Mouse (Mus musculus) cerebellum, postnatal 25 days (tissue): ENCODE measurements around the gene Myo15.
"Not testable (repeated sequence)": the region's sequence is repeated elsewhere in the genome, so short reads cannot be mapped to it uniquely, and the experiment has no call there.

ENCODE experiments used
- DNase-seq, 2 experiments: peaks; one replicate each; pipeline ENCODE4 v3.0.0; 2021; ENCODE audit warnings: mixed read lengths in 2 of 2

Myo15 gene

GRCm38 (mm10) chr11:60508950-60509349, 39.8 kb downstream of the Myo15 start:
- no peak for DNase-seq

GRCm38 (mm10) chr11:60509500-60509899, 40.4 kb downstream of the Myo15 start:
- DNase-seq: no peak

GRCm38 (mm10) chr11:60511893-60512292, 42.8 kb downstream of the Myo15 start:
- no peak for DNase-seq

- DNase-seq: no peak
Measured at GRCm38 (mm10) chr11:60512520-60512919, 43.4 kb downstream of the Myo15 start.

GRCm38 (mm10) chr11:60514941-60515340, 45.8 kb downstream of the Myo15 start:
- no peak for DNase-seq

- DNase-seq: no peak
Measured at GRCm38 (mm10) chr11:60518305-60518704, 49.2 kb downstream of the Myo15 start.

- DNase-seq: no peak
Measured at GRCm38 (mm10) chr11:60522027-60522426, 52.9 kb downstream of the Myo15 start.

GRCm38 (mm10) chr11:60522661-60523365, 53.7 kb downstream of the Myo15 start:
- DNase-seq: no peak

- no peak for DNase-seq
Measured at GRCm38 (mm10) chr11:60526461-60526860, 57.3 kb downstream of the Myo15 start.

- DNase-seq: no peak
Measured at GRCm38 (mm10) chr11:60535676-60536075, 66.5 kb downstream of the Myo15 start.

- DNase-seq: peak; percentile 51 to 56
Measured at GRCm38 (mm10) chr11:60536180-60536858, 67.2 kb downstream of the Myo15 start, which contains the start of gene Alkbh5. Gene Alkbh5 (plus strand): TSS chr11:60536381.

GRCm38 (mm10) chr11:60536859-60537467, 67.8 kb downstream of the Myo15 start:
- peak; percentile 94 to 96 for DNase-seq

GRCm38 (mm10) chr11:60537468-60538347, 68.6 kb downstream of the Myo15 start:
- peak; percentile 96 to 98 for DNase-seq

- DNase-seq: peak; percentile 51 to 58
Measured at GRCm38 (mm10) chr11:60538371-60539281, 69.5 kb downstream of the Myo15 start.

- DNase-seq: no peak
Measured at GRCm38 (mm10) chr11:60539540-60539939, 70.4 kb downstream of the Myo15 start.

- DNase-seq: no peak
Measured at GRCm38 (mm10) chr11:60540002-60540610, 71.0 kb downstream of the Myo15 start.

- no peak for DNase-seq
Measured at GRCm38 (mm10) chr11:60540761-60541160, 71.6 kb downstream of the Myo15 start.

- DNase-seq: no peak
Measured at GRCm38 (mm10) chr11:60541831-60542230, 72.7 kb downstream of the Myo15 start.

- DNase-seq: not testable (repeated sequence)
Measured at GRCm38 (mm10) chr11:60543211-60543610, 74.1 kb downstream of the Myo15 start.

GRCm38 (mm10) chr11:60545433-60545832, 76.3 kb downstream of the Myo15 start:
- no peak for DNase-seq

GRCm38 (mm10) chr11:60548112-60548511, 79.0 kb downstream of the Myo15 start:
- DNase-seq: no peak
